8 mouse cellular contexts compared by ENCODE assay signal in the genomic region with DNA sequence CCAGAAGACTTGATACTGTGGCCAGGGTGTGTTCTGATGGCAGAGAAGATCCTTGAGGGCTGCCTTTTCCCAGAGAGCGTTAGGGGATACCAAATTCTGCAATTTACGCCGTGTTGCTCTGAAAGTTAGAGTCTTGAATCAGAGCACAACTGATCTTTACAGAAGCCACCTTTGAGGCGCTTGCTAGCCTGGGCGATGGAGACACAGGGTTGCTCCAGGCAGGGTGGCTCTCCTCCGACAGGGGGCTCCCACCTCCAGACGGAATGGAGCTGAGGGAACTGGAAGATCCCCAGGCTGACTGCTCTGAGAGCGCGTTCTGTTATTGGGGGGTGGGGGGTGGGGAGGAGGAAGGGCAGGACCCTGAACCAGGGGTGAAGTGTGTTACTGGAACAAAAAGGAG. TPM values are rescaled to one million over a fixed set of nuclear protein-coding genes. Genes with fewer than 3 reads are reported as not detected.
DNase-seq lines count a peak whose midpoint lies in the region; ATAC-seq and TF ChIP-seq lines count a peak whose summit lies in the region.

No protein-coding gene starts in this region.

- peak; percentile 34 for TF ChIP-seq CTCF in ES-Bruce4 (IDR thresholded peaks at IDR 0.05; ENCODE audit: low read depth, low read length)

- H3K4me2 ChIP-seq in embryonic facial prominence, embryonic 14.5 days (ENCODE audit: low read depth, low read length), result peak overlapping the region; percentile 98
- H3K4me2 ChIP-seq in hindbrain, embryonic 14.5 days (replicated peaks), result peak overlapping the region; percentile 96
- peak overlapping the region; percentile 99 for H3K4me2 ChIP-seq in neural tube, embryonic 15.5 days

- no peaks in the 10 kb centered on the region for H3K4me1 ChIP-seq in ES-Bruce4 (ENCODE audit: control insufficient read depth, insufficient read depth, low read length)
- peaks cover 12% of the 10 kb centered on the region; the same call in 1 of the 2 replicates for H3K4me1 ChIP-seq in embryonic facial prominence, embryonic 14.5 days (ENCODE audit: control insufficient read depth, insufficient read depth, low read length)
- H3K4me1 ChIP-seq in hindbrain, embryonic 14.5 days (replicated peaks; ENCODE audit: control insufficient read depth, insufficient read depth, low read length), result peaks cover 10% of the 10 kb centered on the region; the same call in 1 of the 2 replicates
- peaks cover 27% of the 10 kb centered on the region for H3K4me1 ChIP-seq in neural tube, embryonic 15.5 days

- H3K27me3 ChIP-seq in ES-Bruce4 (ENCODE audit: control insufficient read depth, insufficient read depth, low read length, poor library complexity, severe bottlenecking), result no peaks in the 10 kb centered on the region
- peaks cover 54% of the 10 kb centered on the region for H3K27me3 ChIP-seq in embryonic facial prominence, embryonic 14.5 days (replicated peaks; ENCODE audit: control insufficient read depth, insufficient read depth, low read length)
- peaks cover 40% of the 10 kb centered on the region for H3K27me3 ChIP-seq in hindbrain, embryonic 14.5 days (ENCODE audit: control insufficient read depth, insufficient read depth, low read length)
- peaks cover 55% of the 10 kb centered on the region for H3K27me3 ChIP-seq in neural tube, embryonic 15.5 days (replicated peaks)

- no peak for ATAC-seq in embryonic facial prominence, embryonic 14.5 days (ENCODE audit: low read depth)
- ATAC-seq in hindbrain, embryonic 14.5 days (ENCODE audit: low FRiP score), result no peak
- no peak for ATAC-seq in neural tube, embryonic 15.5 days (ENCODE audit: low FRiP score)

- no peak for TF ChIP-seq EP300 in ES-Bruce4 (IDR thresholded peaks at IDR 0.05; ENCODE audit: insufficient read depth, low read depth, low read length)

- peak; percentile 12 to 16 for DNase-seq in cerebellum, adult 18-20 months
- no peak for DNase-seq in cerebellum, adult 9-10 months
- DNase-seq in embryonic facial prominence, embryonic 14.5 days (ENCODE audit: low spot score), result no peak
- no peak for DNase-seq in hindbrain, embryonic 14.5 days (ENCODE audit: low spot score)
- peak; percentile 52 to 78 for DNase-seq in left cerebral cortex, postnatal 10 days (ENCODE audit: extremely low spot score in 1 of 2, low spot score in 2 of 2)
- DNase-seq in natural killer cell, adult 2 months (ENCODE audit: low spot score in 2 of 2), result no peak

- no peaks in the 10 kb centered on the region for H3K9me3 ChIP-seq in ES-Bruce4 (replicated peaks; ENCODE audit: control insufficient read depth, insufficient read depth, low read length, poor library complexity, severe bottlenecking)
- H3K9me3 ChIP-seq in embryonic facial prominence, embryonic 14.5 days (ENCODE audit: control insufficient read depth, low read length), result peaks cover 6% of the 10 kb centered on the region; the same call in 1 of the 2 replicates
- no peaks in the 10 kb centered on the region for H3K9me3 ChIP-seq in hindbrain, embryonic 14.5 days (ENCODE audit: control insufficient read depth, low read length)
- H3K9me3 ChIP-seq in neural tube, embryonic 15.5 days (replicated peaks), result no peaks in the 10 kb centered on the region

- no peak overlapping the region for H3K9ac ChIP-seq in ES-Bruce4 (ENCODE audit: low read depth, poor library complexity, severe bottlenecking)
- no peak overlapping the region for H3K9ac ChIP-seq in embryonic facial prominence, embryonic 14.5 days (ENCODE audit: low read depth, low read length)
- no peak overlapping the region for H3K9ac ChIP-seq in hindbrain, embryonic 14.5 days
- no peak overlapping the region for H3K9ac ChIP-seq in neural tube, embryonic 15.5 days (replicated peaks)

- no peak for TF ChIP-seq POLR2A in ES-Bruce4 (IDR thresholded peaks at IDR 0.05; ENCODE audit: insufficient read depth, low read length)

- no peak overlapping the region for H3K27ac ChIP-seq in ES-Bruce4 (ENCODE audit: insufficient read depth, low read length)
- H3K27ac ChIP-seq in embryonic facial prominence, embryonic 14.5 days (replicated peaks; ENCODE audit: low read depth, low read length), result no peak overlapping the region
- no peak overlapping the region for H3K27ac ChIP-seq in hindbrain, embryonic 14.5 days
- H3K27ac ChIP-seq in neural tube, embryonic 15.5 days (replicated peaks), result no peak overlapping the region

- WGBS in embryonic facial prominence, embryonic 14.5 days, result 13% methylated on average over 9 of the region's 9 CpGs
- 5% methylated on average over 9 of the region's 9 CpGs for WGBS in hindbrain, embryonic 14.5 days
- WGBS in neural tube, embryonic 15.5 days, result 3% methylated on average over 9 of the region's 9 CpGs

- H3K4me3 ChIP-seq in ES-Bruce4 (ENCODE audit: low read depth, low read length), result 0 out of 2 replicates have a peak overlapping the region, but pooled peaks have one; percentile 6
- H3K4me3 ChIP-seq in embryonic facial prominence, embryonic 14.5 days (ENCODE audit: low read depth, low read length), result peak overlapping the region; percentile 51
- peak overlapping the region; percentile 44 for H3K4me3 ChIP-seq in hindbrain, embryonic 14.5 days (replicated peaks; ENCODE audit: low read length)
- peak overlapping the region; percentile 50; the same call in 1 of the 2 replicates for H3K4me3 ChIP-seq in neural tube, embryonic 15.5 days (replicated peaks)

- intact Hi-C loops in left cerebral cortex, postnatal 10 days (cut with DNase I), result loop anchor here (5.0 kb wide), 2 partner anchors 36 to 51 kb away; no protein-coding TSS in a partner anchor

- H3K36me3 ChIP-seq in ES-Bruce4 (ENCODE audit: control insufficient read depth, insufficient read depth, low read length, poor library complexity, severe bottlenecking), result no peaks in the 10 kb centered on the region
- H3K36me3 ChIP-seq in embryonic facial prominence, embryonic 14.5 days (ENCODE audit: control insufficient read depth, insufficient read depth, low read length), result no peaks in the 10 kb centered on the region
- H3K36me3 ChIP-seq in hindbrain, embryonic 14.5 days (replicated peaks; ENCODE audit: control insufficient read depth, insufficient read depth), result no peaks in the 10 kb centered on the region
- no peaks in the 10 kb centered on the region for H3K36me3 ChIP-seq in neural tube, embryonic 15.5 days

RNA-seq across cellular contexts. Expression of gene Hrh1, which starts 0.9 kb away (rescaled TPM):
- 1.8 and 1.9 TPM in 2 replicates for polyA plus RNA-seq in ES-Bruce4 (2011; ENCODE audit: insufficient read depth, insufficient read length, low read depth, missing spikeins)
- 0.21 TPM in 1 of 2 replicates, not detected in the other for polyA plus RNA-seq in embryonic facial prominence, embryonic 14.5 days (2014; fragmentation: Nextera tagmentation; extraction: Ambion mirVana)
- polyA plus RNA-seq in hindbrain, embryonic 14.5 days (2014; fragmentation: Nextera tagmentation; extraction: Ambion mirVana), result 0.47 and 0.85 TPM in 2 replicates
- 10 to 100 TPM; 13.7 to 15.8 TPM for total RNA-seq in left cerebral cortex, postnatal 10 days (2021)
- polyA plus RNA-seq in neural tube, embryonic 15.5 days (2015; fragmentation: Nextera tagmentation; extraction: Ambion mirVana), result 0.59 and 0.95 TPM in 2 replicates

Comparison
In these comparisons a context has a peak if more than half of its experiments do, and no peak if none do; other contexts are left out.
1. DNase-seq: peak in cerebellum, adult 18-20 months (2 of 2) and left cerebral cortex, postnatal 10 days (2 of 2); none in cerebellum, adult 9-10 months (single experiment), embryonic facial prominence, embryonic 14.5 days (single experiment), hindbrain, embryonic 14.5 days (single experiment) and natural killer cell, adult 2 months (0 of 2).
2. Peak in every context shown above with its lines, with median percentiles within 50 percentile points of each other: H3K4me3 ChIP-seq and H3K4me2 ChIP-seq.